Mouse (Mus musculus) lung, embryonic 16.5 days (tissue): Measurements from ENCODE around the gene D17Wsu92e. TPM values are rescaled to one million over a fixed set of nuclear protein-coding genes. Genes with fewer than 3 reads are reported as not detected.

Source experiments
- ATAC-seq: fragments of 200-750 bp; cut with Nextera tagmentation; 2 replicates; pipeline ENCODE4 v1.8.0; 2017; ENCODE audit warnings: low read depth, mild to moderate bottlenecking, moderate library complexity
- H3K27ac ChIP-seq: fragments of 300-500 bp; sonication (generic); 2 replicates; pipeline ENCODE4 v1.5.1; 2014; ENCODE audit warnings: mild to moderate bottlenecking, control low read depth, low read length
- H3K27me3 ChIP-seq: fragments of 300-500 bp; sonication (generic); 2 replicates; pipeline ENCODE4 v1.6.1; 2014; ENCODE audit warnings: low read depth, low read length, mixed read lengths; ENCODE audit not compliant: control insufficient read depth, insufficient read depth
- H3K36me3 ChIP-seq: fragments of 300-500 bp; sonication (generic); 2 replicates; pipeline ENCODE4 v1.6.1; 2014; ENCODE audit warnings: low read length; ENCODE audit not compliant: control insufficient read depth, insufficient read depth
- H3K4me1 ChIP-seq: fragments of 300-500 bp; sonication (generic); replicated peaks from 2 replicates; pipeline ENCODE4 v1.6.1; 2014; ENCODE audit warnings: low read length, mixed read lengths; ENCODE audit not compliant: control insufficient read depth, insufficient read depth
- H3K4me2 ChIP-seq: fragments of 300-500 bp; sonication (generic); 2 replicates; pipeline ENCODE4 v1.6.1; 2014; ENCODE audit warnings: low read depth, low read length, control low read depth
- H3K4me3 ChIP-seq: fragments of 300-500 bp; sonication (generic); 2 replicates; pipeline ENCODE4 v1.5.1; 2014; ENCODE audit warnings: mild to moderate bottlenecking, low read length, control low read depth
- H3K9ac ChIP-seq: fragments of 300-500 bp; sonication (generic); 2 replicates; pipeline ENCODE4 v1.6.1; 2014; ENCODE audit warnings: low read length, control low read depth
- H3K9me3 ChIP-seq: fragments of 300-500 bp; sonication (generic); 2 replicates; pipeline ENCODE4 v1.6.1; 2016; ENCODE audit warnings: low read length; ENCODE audit not compliant: control insufficient read depth
- WGBS: fragments of 180-500 bp; shearing (Covaris S2); extraction: QIAGEN DNeasy Blood & Tissue Kit; methylation state at CpG from one replicate; pipeline ENCODE4 v1.1.7; 2014; 5-methylcytosine and 5-hydroxymethylcytosine counted together
- polyA plus RNA-seq: library from polyadenylated mRNA; unstranded; fragments of >200 nt; fragmentation: Nextera tagmentation; extraction: Ambion mirVana; gene quantifications from 2 replicates; pipeline ENCODE4 v1.2.1, GENCODE M21; 2015

Gene D17Wsu92e
- polyA plus RNA-seq, 1 experiment from 2014 or later, result 14.6 TPM

GRCm38 (mm10) chr17:27793144-27793543 lies 27.3 kb downstream of the D17Wsu92e start:
- Histone ChIP-seq H3K27ac (no peak overlapping the region), H3K9me3 (no peaks in the 10 kb centered on the region), H3K36me3 (no peaks in the 10 kb centered on the region), H3K4me1 (peaks cover 19% of the 10 kb centered on the region), H3K27me3 (no peaks in the 10 kb centered on the region), H3K4me3 (no peak overlapping the region), H3K4me2 (no peak overlapping the region), H3K9ac (no peak overlapping the region)
- peak; percentile 41 for ATAC-seq
- WGBS, result 59% methylated on average over 6 of the region's 6 CpGs

GRCm38 (mm10) chr17:27792516-27792915 lies 27.9 kb downstream of the D17Wsu92e start:
- Histone ChIP-seq H3K36me3 (no peaks in the 10 kb centered on the region), H3K9me3 (no peaks in the 10 kb centered on the region), H3K27ac (no peak overlapping the region), H3K4me3 (no peak overlapping the region), H3K9ac (no peak overlapping the region), H3K4me1 (peaks cover 13% of the 10 kb centered on the region), H3K27me3 (no peaks in the 10 kb centered on the region), H3K4me2 (no peak overlapping the region)
- ATAC-seq, result no peak
- WGBS, result 62% methylated on average over 4 of the region's 4 CpGs

- Histone ChIP-seq H3K27me3 (no peaks in the 10 kb centered on the region), H3K4me3 (no peak overlapping the region), H3K27ac (no peak overlapping the region), H3K4me2 (no peak overlapping the region), H3K4me1 (peaks cover 5% of the 10 kb centered on the region), H3K9me3 (no peaks in the 10 kb centered on the region), H3K36me3 (no peaks in the 10 kb centered on the region), H3K9ac (no peak overlapping the region)
- no peak for ATAC-seq
- 78% methylated on average over 2 of the region's 2 CpGs for WGBS
These were observed 28.9 kb downstream of the D17Wsu92e start for GRCm38 (mm10) chr17:27791556-27791955.

GRCm38 (mm10) chr17:27790976-27791375 lies 29.5 kb downstream of the D17Wsu92e start:
- H3K36me3 ChIP-seq, result peaks cover under 1% of the 10 kb centered on the region
- H3K9me3 ChIP-seq, result no peaks in the 10 kb centered on the region
- no peak overlapping the region for H3K27ac ChIP-seq
- no peaks in the 10 kb centered on the region for H3K27me3 ChIP-seq
- H3K9ac ChIP-seq, result no peak overlapping the region
- ATAC-seq, result no peak
- WGBS, result 84% methylated on average over 2 of the region's 2 CpGs
- H3K4me2 ChIP-seq, result no peak overlapping the region
- no peaks in the 10 kb centered on the region; the same call in 1 of the 2 replicates for H3K4me1 ChIP-seq
- no peak overlapping the region for H3K4me3 ChIP-seq

- Histone ChIP-seq H3K4me1 (no peaks in the 10 kb centered on the region; the same call in 1 of the 2 replicates), H3K36me3 (peaks cover 10% of the 10 kb centered on the region), H3K9me3 (no peaks in the 10 kb centered on the region), H3K4me3 (no peak overlapping the region), H3K4me2 (no peak overlapping the region), H3K27ac (no peak overlapping the region), H3K27me3 (no peaks in the 10 kb centered on the region), H3K9ac (no peak overlapping the region)
- WGBS, result 86% methylated on average over 5 of the region's 5 CpGs
- no peak for ATAC-seq
These were observed 30.4 kb downstream of the D17Wsu92e start for GRCm38 (mm10) chr17:27790015-27790414.

GRCm38 (mm10) chr17:27788456-27789172 lies 31.8 kb downstream of the D17Wsu92e start:
- H3K4me2 ChIP-seq, result no peak overlapping the region
- H3K9me3 ChIP-seq, result no peaks in the 10 kb centered on the region
- no peak overlapping the region for H3K4me3 ChIP-seq
- 88% methylated on average over 6 of the region's 6 CpGs for WGBS
- H3K27me3 ChIP-seq, result no peaks in the 10 kb centered on the region
- H3K9ac ChIP-seq, result no peak overlapping the region
- peaks cover 10% of the 10 kb centered on the region for H3K36me3 ChIP-seq
- H3K4me1 ChIP-seq, result no peaks in the 10 kb centered on the region; the same call in 1 of the 2 replicates
- H3K27ac ChIP-seq, result no peak overlapping the region
- ATAC-seq, result no peak

GRCm38 (mm10) chr17:27783567-27783966 lies 36.9 kb downstream of the D17Wsu92e start:
- Histone ChIP-seq H3K4me2 (no peak overlapping the region), H3K9ac (no peak overlapping the region), H3K27me3 (no peaks in the 10 kb centered on the region), H3K36me3 (peaks cover 10% of the 10 kb centered on the region), H3K4me3 (no peak overlapping the region), H3K27ac (no peak overlapping the region), H3K4me1 (no peaks in the 10 kb centered on the region), H3K9me3 (no peaks in the 10 kb centered on the region)
- 76% methylated on average over 4 of the region's 4 CpGs for WGBS
- no peak for ATAC-seq

- H3K36me3 ChIP-seq, result peaks cover 10% of the 10 kb centered on the region
- H3K4me2 ChIP-seq, result no peak overlapping the region
- no peaks in the 10 kb centered on the region for H3K27me3 ChIP-seq
- no peak overlapping the region for H3K9ac ChIP-seq
- ATAC-seq, result no peak
- peaks cover 4% of the 10 kb centered on the region for H3K4me1 ChIP-seq
- H3K9me3 ChIP-seq, result no peaks in the 10 kb centered on the region
- H3K27ac ChIP-seq, result no peak overlapping the region
- no peak overlapping the region for H3K4me3 ChIP-seq
- 65% methylated on average over 5 of the region's 5 CpGs for WGBS
These were observed 39.3 kb downstream of the D17Wsu92e start for GRCm38 (mm10) chr17:27781059-27781687.

GRCm38 (mm10) chr17:27779755-27780154 lies 40.7 kb downstream of the D17Wsu92e start:
- Histone ChIP-seq H3K9me3 (no peaks in the 10 kb centered on the region), H3K4me3 (no peak overlapping the region), H3K4me2 (no peak overlapping the region), H3K27ac (no peak overlapping the region), H3K27me3 (no peaks in the 10 kb centered on the region), H3K9ac (no peak overlapping the region), H3K36me3 (peaks cover 2% of the 10 kb centered on the region), H3K4me1 (peaks cover 4% of the 10 kb centered on the region)
- no peak for ATAC-seq
- 82% methylated on average over 3 of the region's 3 CpGs for WGBS
